Mouse (Mus musculus) CH12.LX (cell line): Measurements from ENCODE around the gene Pakap. TPM values are rescaled to one million over a fixed set of nuclear protein-coding genes. Genes with fewer than 3 reads are reported as not detected.

Experiments used
- DNase-seq: peaks from one replicate; pipeline ENCODE4 v3.0.0-alpha.2; 2013; ENCODE audit errors: extremely low read depth
- H3K27ac ChIP-seq: 2 replicates; pipeline ENCODE4 v1.5.1; 2012; ENCODE audit warnings: low read depth, mild to moderate bottlenecking, control low read depth, moderate library complexity; ENCODE audit not compliant: insufficient read depth
- H3K27me3 ChIP-seq: replicated peaks from 2 replicates; pipeline ENCODE3; 2012; ENCODE audit warnings: inconsistent platforms
- H3K36me3 ChIP-seq, 2 experiments: replicated peaks in 1 of 2; 2 replicates each; pipeline versions ENCODE3 to v1.6.1; 2012; ENCODE audit warnings: inconsistent platforms in 1 of 2, low read length in 1 of 2, mild to moderate bottlenecking in 1 of 2, mixed read lengths in 1 of 2, moderate library complexity in 1 of 2; ENCODE audit not compliant: control insufficient read depth in 1 of 2, insufficient read depth in 1 of 2
- H3K4me1 ChIP-seq, 2 experiments: 2 replicates each; pipeline ENCODE4 v1.6.1; 2012; ENCODE audit warnings: inconsistent platforms in 1 of 2, moderate library complexity in 1 of 2; ENCODE audit not compliant: insufficient read depth in 2 of 2, control insufficient read depth in 1 of 2
- H3K4me2 ChIP-seq: 2 replicates; pipeline ENCODE4 v1.6.1; 2012; ENCODE audit warnings: low read depth, mild to moderate bottlenecking, control low read depth; ENCODE audit not compliant: poor library complexity, insufficient read depth, severe bottlenecking
- H3K4me3 ChIP-seq, 3 experiments: fragments of 150-350 bp in 1 of 3; sonication (generic) in 1 of 3; replicated peaks in 1 of 3; 2 replicates each; pipeline versions ENCODE3 to v1.5.1; 2011 to 2012; ENCODE audit warnings: low read depth in 2 of 3, low read length in 2 of 3, mild to moderate bottlenecking in 2 of 3, moderate library complexity in 2 of 3, control low read depth in 1 of 3, improper control_type of control experiment in 1 of 3, inconsistent platforms in 1 of 3, mixed read lengths in 1 of 3; ENCODE audit not compliant: poor library complexity in 1 of 3
- H3K79me2 ChIP-seq: replicated peaks from 2 replicates; pipeline ENCODE4 v1.6.1; 2012; ENCODE audit warnings: mild to moderate bottlenecking, moderate library complexity; ENCODE audit not compliant: control insufficient read depth, poor library complexity, insufficient read depth, severe bottlenecking; ENCODE audit errors: extremely low read depth
- H3K9ac ChIP-seq: 2 replicates; pipeline ENCODE4 v1.6.1; 2012; ENCODE audit warnings: low read depth, mild to moderate bottlenecking, control low read depth, moderate library complexity; ENCODE audit not compliant: insufficient read depth
- H3K9me3 ChIP-seq: replicated peaks from 2 replicates; pipeline ENCODE3; 2012; ENCODE audit warnings: low read length, inconsistent platforms, mixed read lengths
- CHD1 ChIP-seq: IDR thresholded peaks from 2 replicates; pipeline ENCODE4 v1.6.1; 2012; ENCODE audit warnings: low read depth, low read length, improper control_type of control experiment, inconsistent platforms
- CHD2 ChIP-seq: IDR thresholded peaks from 2 replicates; pipeline ENCODE4 v1.6.1; 2011; ENCODE audit warnings: low read length, improper control_type of control experiment
- ELF1 ChIP-seq: IDR thresholded peaks from 2 replicates; pipeline ENCODE4 v1.6.1; 2014; ENCODE audit warnings: low read depth, mild to moderate bottlenecking, inconsistent platforms, low read length, improper control_type of control experiment
- EP300 ChIP-seq: IDR thresholded peaks from 2 replicates; pipeline ENCODE4 v1.6.1; 2011; ENCODE audit warnings: low read length, improper control_type of control experiment
- JUND ChIP-seq: conservative IDR thresholded peaks from 2 replicates; pipeline ENCODE4 v1.6.1; 2011; ENCODE audit warnings: low read depth, low read length, improper control_type of control experiment
- MAFK ChIP-seq: IDR thresholded peaks from 2 replicates; pipeline ENCODE4 v1.6.1; 2011; ENCODE audit warnings: low read length, improper control_type of control experiment; ENCODE audit not compliant: insufficient replicate concordance
- MXI1 ChIP-seq: IDR thresholded peaks from 2 replicates; pipeline ENCODE4 v1.6.1; 2011; ENCODE audit warnings: mild to moderate bottlenecking, low read depth, low read length, improper control_type of control experiment
- SIN3A ChIP-seq: IDR thresholded peaks from 2 replicates; pipeline ENCODE4 v1.6.1; 2012; ENCODE audit warnings: low read length, improper control_type of control experiment, inconsistent platforms
- SMC3 ChIP-seq: IDR thresholded peaks from 2 replicates; pipeline ENCODE4 v1.6.1; 2011; ENCODE audit warnings: low read depth, low read length, improper control_type of control experiment
- UBTF ChIP-seq: IDR thresholded peaks from 2 replicates; pipeline ENCODE4 v1.6.1; 2012; ENCODE audit warnings: low read depth, mild to moderate bottlenecking, inconsistent platforms, low read length, improper control_type of control experiment, moderate library complexity
- USF1 ChIP-seq: IDR thresholded peaks from 2 replicates; pipeline ENCODE4 v1.6.1; 2014; ENCODE audit warnings: low read depth, mild to moderate bottlenecking, inconsistent platforms, low read length, improper control_type of control experiment
- ZKSCAN1 ChIP-seq: IDR thresholded peaks from 2 replicates; pipeline ENCODE4 v1.6.1; 2012; ENCODE audit warnings: low read depth, inconsistent platforms, low read length, improper control_type of control experiment, borderline replicate concordance
- ZMIZ1 ChIP-seq: IDR thresholded peaks from 2 replicates; pipeline ENCODE4 v1.6.1; 2012; ENCODE audit warnings: low read depth, mild to moderate bottlenecking, inconsistent platforms, low read length, improper control_type of control experiment
- dilution Hi-C: fragments of 300-500 bp; cut with MboI; formaldehyde crosslinking; loops from 2 replicates; pipeline ENCODE4 v1.14.3; 2020; ENCODE audit warnings: low sequenced_read_pairs; ENCODE audit not compliant: extremely low pct_unique_long_range_greater_than_20kb, extremely low pct_ligation_motif_present
- in situ Hi-C: fragments of 300-500 bp; cut with MboI; formaldehyde crosslinking; loops from 3 replicates; pipeline ENCODE4 v1.14.3; 2019; ENCODE audit warnings: low sequenced_read_pairs, low pct_ligation_motif_present, low pct_unique_long_range_greater_than_20kb, mixed read lengths
- polyA plus RNA-seq: library from polyadenylated mRNA; unstranded; fragments of >175 nt; gene quantifications from 2 replicates; pipeline ENCODE4 v1.2.1, GENCODE M21; 2012; ENCODE audit warnings: low read depth; ENCODE audit not compliant: insufficient read length
- total RNA-seq, 2 experiments: library from RNA; depleted of rRNA; stranded (reverse); fragments of 300-350 nt in 1 of 2; fragments of >200 nt in 1 of 2; gene quantifications; 2 replicates each; pipeline ENCODE4 v1.2.3; 2012 to 2014

The Pakap gene
- total and polyA plus RNA-seq, 3 experiments = 0.08 to 0.14 TPM; not detected in 1

DNA sequence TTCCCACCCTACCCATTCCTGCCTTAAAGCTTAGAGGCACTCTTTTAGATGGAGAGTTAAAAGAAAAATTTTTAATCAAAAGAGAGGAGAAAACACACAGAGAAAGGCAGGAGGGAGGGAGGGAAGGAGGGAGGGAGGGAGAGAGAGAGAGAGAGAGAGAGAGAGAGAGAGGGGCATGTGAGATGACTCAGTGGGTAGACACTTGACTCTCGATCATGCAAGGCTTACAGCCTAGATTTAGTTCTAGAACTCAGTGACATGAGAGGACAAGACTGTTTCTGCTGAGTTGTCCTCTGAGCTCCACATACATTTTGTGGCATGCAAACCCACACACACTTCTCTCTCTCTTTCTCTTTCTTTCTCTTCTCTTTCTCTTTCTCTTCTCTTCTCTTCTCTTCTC is 8.5 kb upstream of the Pakap start:
- dilution Hi-C loops (no loop called here), in situ Hi-C loops (no loop called here)
- Histone ChIP-seq H3K4me1 (0 out of 4 replicates have a peak, but pooled peaks cover 0 to 4% of the 10 kb centered on the region in 2 experiments), H3K9ac (no peak overlapping the region), H3K4me3 (no peak overlapping the region), H3K27ac (no peak overlapping the region), H3K27me3 (no peaks in the 10 kb centered on the region), H3K79me2 (no peaks in the 10 kb centered on the region), H3K36me3 (no peaks in the 10 kb centered on the region), H3K9me3 (no peaks in the 10 kb centered on the region), H3K4me2 (no peak overlapping the region)
- no peak for TF ChIP-seq ZKSCAN1
- TF ChIP-seq SMC3 = no peak
- no peak for TF ChIP-seq UBTF
- no peak for TF ChIP-seq ELF1
- TF ChIP-seq SIN3A = no peak
- no peak for TF ChIP-seq EP300
- TF ChIP-seq MXI1 = no peak
- no peak for TF ChIP-seq MAFK
- no peak for TF ChIP-seq CHD2
- TF ChIP-seq JUND = no peak
- no peak for TF ChIP-seq ZMIZ1
- no peak for DNase-seq

DNA sequence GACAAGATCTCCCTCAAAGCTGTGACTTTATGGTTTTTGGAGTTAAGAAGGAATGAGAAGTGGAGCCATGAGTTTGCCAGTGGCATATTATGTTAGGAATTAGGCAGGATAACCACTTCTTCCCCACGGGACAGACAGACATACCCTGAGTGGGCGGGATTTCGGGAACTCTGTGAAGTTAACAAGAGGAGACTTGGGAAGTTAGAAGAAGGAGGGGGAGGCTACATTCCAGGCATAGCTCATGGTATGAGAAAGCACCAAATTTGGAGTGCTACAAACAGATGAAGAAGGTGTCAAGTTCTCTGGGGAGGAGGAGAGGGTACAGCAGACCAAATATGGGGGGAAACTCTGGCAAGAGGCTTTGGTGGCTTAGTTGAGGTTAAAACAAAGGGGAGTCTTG is 8.0 kb upstream of the Pakap start:
- Histone ChIP-seq H3K36me3 (no peaks in the 10 kb centered on the region), H3K9me3 (no peaks in the 10 kb centered on the region), H3K27me3 (no peaks in the 10 kb centered on the region), H3K79me2 (no peaks in the 10 kb centered on the region), H3K27ac (no peak overlapping the region), H3K9ac (no peak overlapping the region), H3K4me2 (no peak overlapping the region), H3K4me1 (0 out of 4 replicates have a peak, but pooled peaks cover 0 to 4% of the 10 kb centered on the region in 2 experiments), H3K4me3 (no peak overlapping the region)
- in situ Hi-C loops = no loop called here
- no peak for TF ChIP-seq USF1
- DNase-seq = no peak
- dilution Hi-C loops = no loop called here

DNA sequence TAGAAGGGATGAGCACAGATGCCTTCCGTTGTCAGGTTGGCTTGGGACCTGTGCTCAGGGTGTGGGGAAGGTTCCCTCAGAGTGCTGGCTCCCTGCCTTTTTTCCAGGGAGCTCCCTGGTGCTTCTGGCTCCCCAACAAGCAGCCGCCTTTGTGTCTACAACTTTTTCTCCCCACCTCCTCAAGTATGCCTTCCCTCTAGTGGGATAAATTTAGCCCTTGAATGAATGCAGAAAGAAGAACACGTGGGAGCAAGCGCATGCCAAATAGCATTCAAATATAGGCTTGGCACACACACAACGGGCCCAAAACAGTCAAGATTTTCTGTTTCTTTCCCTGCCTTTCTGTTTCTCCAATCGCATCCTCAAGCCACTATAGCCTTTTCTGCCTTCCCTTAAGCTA is 6.9 kb upstream of the Pakap start:
- dilution Hi-C loops = no loop called here
- in situ Hi-C loops = no loop called here
- no peak overlapping the region for H3K4me2 ChIP-seq

More for the DNA sequence above, 6.9 kb upstream of the Pakap start:
- Histone ChIP-seq H3K4me1 (0 out of 4 replicates have a peak, but pooled peaks cover 0 to 4% of the 10 kb centered on the region in 2 experiments), H3K9ac (no peak overlapping the region), H3K4me3 (no peak overlapping the region), H3K79me2 (no peaks in the 10 kb centered on the region), H3K9me3 (no peaks in the 10 kb centered on the region), H3K27ac (no peak overlapping the region), H3K27me3 (no peaks in the 10 kb centered on the region), H3K36me3 (no peaks in the 10 kb centered on the region)
- TF ChIP-seq CHD1 (no peak), MXI1 (no peak)
- no peak for DNase-seq
